Mouse (Mus musculus): Measurements from ENCODE around the gene Icam2. TPM values are rescaled to one million over a fixed set of nuclear protein-coding genes. Genes with fewer than 3 reads are reported as not detected.
"Not testable (repeated sequence)": the region's sequence is repeated elsewhere in the genome, so short reads cannot be mapped to it uniquely, and the experiment has no call there.

Gene Icam2
- polyA plus RNA-seq, 1 experiment from 2014 or later: 28.7 TPM

- no peak overlapping the region for H3K4me2 ChIP-seq (replicated peaks)
- ATAC-seq (ENCODE audit: low FRiP score, low read depth): no peak
- 15% methylated on average over 11 of the region's 11 CpGs for WGBS
These were observed 23.2 kb downstream of the Icam2 start for GRCm38 (mm10) chr11:106364712-106365111.

DNA sequence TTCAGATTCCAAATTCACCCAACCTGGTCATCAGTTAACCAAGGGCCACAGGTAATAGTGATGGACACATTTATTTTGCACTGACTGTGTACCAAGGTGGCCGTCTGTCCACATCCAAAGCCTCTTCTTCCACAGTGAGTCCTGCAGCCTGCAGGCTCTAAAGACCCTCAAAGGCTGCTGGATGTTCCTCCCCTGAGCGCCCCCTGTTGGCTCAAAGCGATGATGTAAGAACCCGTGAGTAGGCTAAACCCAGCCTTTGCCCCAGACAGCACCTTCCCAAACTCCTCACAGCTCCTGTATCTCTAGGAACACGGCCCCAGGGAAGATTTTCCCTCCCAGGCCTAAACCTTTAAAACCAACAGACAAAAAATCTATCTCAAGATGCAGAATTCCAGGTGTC lies 28.5 kb downstream of the Icam2 start:
- no peak overlapping the region for H3K9ac ChIP-seq
- no peak overlapping the region for H3K4me3 ChIP-seq
- no peak overlapping the region for H3K4me2 ChIP-seq (replicated peaks)
- H3K36me3 ChIP-seq: no peaks in the 10 kb centered on the region
- no peaks in the 10 kb centered on the region for H3K4me1 ChIP-seq
- no peaks in the 10 kb centered on the region for H3K27me3 ChIP-seq
- no peak overlapping the region for H3K27ac ChIP-seq
- 16% methylated on average over 5 of the region's 5 CpGs for WGBS
- H3K9me3 ChIP-seq: no peaks in the 10 kb centered on the region
- ATAC-seq (ENCODE audit: low FRiP score, low read depth): no peak

More at GRCm38 (mm10) chr11:106364712-106365111, 23.2 kb downstream of the Icam2 start:
- Histone ChIP-seq H3K4me1 (peaks cover 8% of the 10 kb centered on the region; the same call in 1 of the 2 replicates), H3K9ac (no peak overlapping the region), H3K27me3 (no peaks in the 10 kb centered on the region; the same call in 1 of the 2 replicates), H3K9me3 (0 out of 2 replicates have a peak, but pooled peaks cover 3% of the 10 kb centered on the region), H3K4me3 (no peak overlapping the region), H3K36me3 (no peaks in the 10 kb centered on the region), H3K27ac (no peak overlapping the region)

GRCm38 (mm10) chr11:106355382-106356128 lies 32.3 kb downstream of the Icam2 start:
- no peak overlapping the region for H3K4me2 ChIP-seq (replicated peaks)
- no peak overlapping the region for H3K9ac ChIP-seq
- no peaks in the 10 kb centered on the region for H3K27me3 ChIP-seq
- ATAC-seq (ENCODE audit: low FRiP score, low read depth): no peak
- H3K9me3 ChIP-seq: no peaks in the 10 kb centered on the region
- H3K36me3 ChIP-seq: no peaks in the 10 kb centered on the region
- H3K4me1 ChIP-seq: peaks cover 6% of the 10 kb centered on the region; the same call in 1 of the 2 replicates
- no peak overlapping the region for H3K4me3 ChIP-seq
- 63% methylated on average over 19 of the region's 19 CpGs for WGBS
- H3K27ac ChIP-seq: no peak overlapping the region

- Histone ChIP-seq H3K27ac (no peak overlapping the region), H3K36me3 (no peaks in the 10 kb centered on the region), H3K9me3 (no peaks in the 10 kb centered on the region), H3K4me1 (peaks cover 6% of the 10 kb centered on the region; the same call in 1 of the 2 replicates), H3K4me2 (replicated peaks) (no peak overlapping the region), H3K9ac (no peak overlapping the region), H3K4me3 (no peak overlapping the region), H3K27me3 (no peaks in the 10 kb centered on the region)
- WGBS: 67% methylated on average over 1 of the region's 1 CpGs
- no peak for ATAC-seq (ENCODE audit: low FRiP score, low read depth)
These were observed 33.7 kb downstream of the Icam2 start for GRCm38 (mm10) chr11:106354181-106354580.

DNA sequence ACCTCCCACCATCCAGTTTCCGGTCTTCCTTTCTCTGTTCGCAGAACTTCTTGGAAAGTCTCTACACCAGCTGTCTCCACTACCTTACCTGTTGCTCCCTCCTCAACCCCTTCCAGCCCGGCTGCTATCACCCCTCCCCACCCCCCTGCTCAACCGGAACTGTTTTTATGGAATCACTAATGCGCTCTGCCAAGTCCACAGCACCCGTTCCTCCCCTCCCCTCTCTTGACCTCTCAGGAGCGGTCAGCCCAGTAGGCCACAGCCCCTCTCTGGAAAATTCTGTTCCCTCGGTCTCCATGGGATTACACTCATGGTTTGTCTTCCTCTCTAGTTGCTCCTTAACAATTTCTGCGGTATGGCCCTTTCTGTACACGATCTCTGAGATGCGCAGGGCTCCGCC lies 34.7 kb downstream of the Icam2 start, which contains the start of gene Scn4a:
Gene Scn4a, minus strand, starts transcription at position 101 of the 400 bp plus-strand sequence.
- Histone ChIP-seq H3K4me3 (no peak within 1 kb of the TSS), H3K27me3 (no peaks in the 10 kb centered on the region), H3K27ac (no peak within 1 kb of the TSS), H3K4me1 (peaks cover 6% of the 10 kb centered on the region; the same call in 1 of the 2 replicates), H3K9ac (no peak within 1 kb of the TSS), H3K4me2 (replicated peaks) (no peak within 1 kb of the TSS), H3K36me3 (no peaks in the 10 kb centered on the region), H3K9me3 (no peaks in the 10 kb centered on the region)
- 86% methylated on average over 12 of the region's 12 CpGs for WGBS
- ATAC-seq (ENCODE audit: low FRiP score, low read depth): no peak

DNA sequence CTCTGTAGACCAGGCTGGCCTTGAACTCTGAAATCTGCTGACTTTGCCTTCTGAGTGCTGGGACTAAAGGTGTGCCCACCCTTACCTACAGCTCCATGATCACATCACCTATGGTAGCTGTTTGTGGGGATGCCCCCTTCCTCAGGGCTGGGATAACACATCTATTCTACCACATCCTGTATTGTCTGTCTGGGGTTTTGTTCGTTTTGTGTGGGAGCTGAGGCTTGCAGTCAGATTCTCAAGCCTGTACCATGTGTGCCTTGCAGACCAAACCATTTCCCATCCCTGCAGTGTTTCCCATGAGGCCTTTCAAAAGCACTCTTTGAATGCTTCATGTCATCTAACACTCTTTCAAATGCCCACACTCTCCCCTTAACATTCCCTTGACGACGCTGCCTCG lies 35.9 kb downstream of the Icam2 start:
- H3K4me1 ChIP-seq: peaks cover 6% of the 10 kb centered on the region; the same call in 1 of the 2 replicates
- H3K27ac ChIP-seq: no peak overlapping the region
- no peaks in the 10 kb centered on the region for H3K9me3 ChIP-seq
- no peak overlapping the region for H3K4me3 ChIP-seq
- no peaks in the 10 kb centered on the region for H3K36me3 ChIP-seq
- no peaks in the 10 kb centered on the region for H3K27me3 ChIP-seq
- no peak overlapping the region for H3K4me2 ChIP-seq (replicated peaks)
- 64% methylated on average over 4 of the region's 4 CpGs for WGBS
- no peak overlapping the region for H3K9ac ChIP-seq
- no peak for ATAC-seq (ENCODE audit: low FRiP score, low read depth)

- Histone ChIP-seq H3K9ac (no peak overlapping the region), H3K9me3 (no peaks in the 10 kb centered on the region), H3K4me1 (peaks cover 6% of the 10 kb centered on the region; the same call in 1 of the 2 replicates), H3K4me2 (replicated peaks) (no peak overlapping the region), H3K27ac (no peak overlapping the region), H3K27me3 (no peaks in the 10 kb centered on the region), H3K36me3 (no peaks in the 10 kb centered on the region), H3K4me3 (no peak overlapping the region)
- WGBS: 63% methylated on average over 3 of the region's 3 CpGs
- ATAC-seq (ENCODE audit: low FRiP score, low read depth): no peak
These were observed 36.6 kb downstream of the Icam2 start for GRCm38 (mm10) chr11:106351253-106351652.

- H3K9me3 ChIP-seq: no peaks in the 10 kb centered on the region
- peaks cover 6% of the 10 kb centered on the region; the same call in 1 of the 2 replicates for H3K4me1 ChIP-seq
- no peaks in the 10 kb centered on the region for H3K27me3 ChIP-seq
- H3K36me3 ChIP-seq: no peaks in the 10 kb centered on the region
- H3K4me3 ChIP-seq: no peak overlapping the region
- 43% methylated on average over 5 of the region's 5 CpGs for WGBS
- no peak overlapping the region for H3K4me2 ChIP-seq (replicated peaks)
- H3K27ac ChIP-seq: no peak overlapping the region
- ATAC-seq (ENCODE audit: low FRiP score, low read depth): no peak
- no peak overlapping the region for H3K9ac ChIP-seq
These were observed 37.0 kb downstream of the Icam2 start for GRCm38 (mm10) chr11:106350853-106351252.

DNA sequence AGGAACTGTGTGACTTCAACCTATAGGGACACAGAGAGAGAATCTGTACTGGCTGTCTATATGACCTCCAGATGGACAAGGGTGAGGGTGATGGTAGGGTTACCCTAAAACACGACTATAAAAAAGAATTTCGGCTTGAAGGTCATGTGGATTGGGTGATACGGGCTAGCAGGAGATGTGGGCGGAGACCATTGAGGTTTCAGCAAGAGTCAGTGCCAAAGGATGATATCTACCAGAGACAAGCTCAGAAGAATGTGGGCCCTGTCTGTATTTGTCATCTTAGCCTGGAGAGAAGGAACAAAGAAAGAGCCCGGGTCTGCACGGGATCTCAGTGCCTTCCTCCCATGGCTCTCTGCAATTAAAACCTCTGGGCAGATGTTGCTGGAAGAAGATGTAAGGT lies 38.1 kb downstream of the Icam2 start:
- H3K9ac ChIP-seq: no peak overlapping the region
- no peaks in the 10 kb centered on the region for H3K9me3 ChIP-seq
- H3K4me2 ChIP-seq (replicated peaks): no peak overlapping the region
- 84% methylated on average over 6 of the region's 6 CpGs for WGBS
- no peak overlapping the region for H3K4me3 ChIP-seq
- no peaks in the 10 kb centered on the region for H3K27me3 ChIP-seq
- H3K4me1 ChIP-seq: peaks cover 9% of the 10 kb centered on the region; the same call in 1 of the 2 replicates
- H3K36me3 ChIP-seq: no peaks in the 10 kb centered on the region
- ATAC-seq (ENCODE audit: low FRiP score, low read depth): no peak
- H3K27ac ChIP-seq: no peak overlapping the region

DNA sequence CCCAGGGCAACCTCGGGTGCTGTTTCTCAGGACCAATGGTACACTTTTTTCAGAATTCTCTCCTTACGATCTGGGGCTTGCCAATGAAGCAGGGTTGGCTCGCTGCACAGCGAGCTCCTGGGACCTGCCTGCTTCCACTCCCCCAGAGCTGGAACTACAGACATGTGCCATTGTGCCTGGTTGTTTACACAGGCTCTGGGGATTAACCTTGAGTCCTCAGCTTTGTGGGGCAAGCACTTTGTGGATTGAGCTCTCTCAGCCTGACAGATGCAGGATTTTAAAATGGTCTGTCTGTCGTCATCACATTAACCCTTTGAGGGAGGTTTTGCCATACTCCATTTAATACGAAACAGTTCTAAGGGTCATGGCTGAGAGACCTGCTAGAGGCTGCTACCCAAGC lies 43.0 kb downstream of the Icam2 start:
- no peaks in the 10 kb centered on the region for H3K36me3 ChIP-seq
- H3K4me3 ChIP-seq: no peak overlapping the region
- H3K27me3 ChIP-seq: no peaks in the 10 kb centered on the region
- no peaks in the 10 kb centered on the region for H3K9me3 ChIP-seq
- ATAC-seq (ENCODE audit: low FRiP score, low read depth): no peak
- WGBS: 53% methylated on average over 6 of the region's 6 CpGs
- no peak overlapping the region for H3K27ac ChIP-seq
- no peak overlapping the region for H3K4me2 ChIP-seq (replicated peaks)
- H3K9ac ChIP-seq: no peak overlapping the region
- peaks cover 10% of the 10 kb centered on the region; the same call in 1 of the 2 replicates for H3K4me1 ChIP-seq

DNA sequence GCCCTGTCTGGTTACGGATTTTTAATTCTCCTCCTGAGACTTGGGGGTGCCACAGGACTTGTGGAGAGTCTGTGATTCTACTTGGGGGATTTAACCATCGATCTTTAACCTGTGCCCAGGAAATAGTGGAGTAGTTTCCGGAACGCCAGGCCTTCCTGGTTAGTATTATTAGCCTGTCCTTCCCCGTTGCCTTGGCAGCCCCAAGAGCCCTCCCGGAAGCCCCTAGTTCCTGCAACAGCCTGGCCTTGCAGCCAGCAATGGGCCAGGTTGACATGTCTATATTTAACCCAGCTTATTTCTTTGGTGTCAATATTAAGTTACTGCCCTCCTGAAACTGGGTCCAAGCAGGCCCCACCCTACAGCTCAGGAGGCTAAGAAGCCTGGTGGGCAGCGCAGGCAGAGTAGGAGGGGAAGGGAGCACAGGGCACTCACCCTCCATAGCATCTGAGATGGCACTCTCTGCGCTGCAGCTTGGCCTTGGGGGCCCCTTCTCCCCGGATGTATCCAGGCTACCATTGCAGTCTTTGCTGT lies 46.8 kb downstream of the Icam2 start:
- Histone ChIP-seq H3K4me1 (peaks cover 10% of the 10 kb centered on the region; the same call in 1 of the 2 replicates), H3K27ac (no peak overlapping the region), H3K4me2 (replicated peaks) (no peak overlapping the region), H3K27me3 (no peaks in the 10 kb centered on the region), H3K9ac (no peak overlapping the region), H3K36me3 (no peaks in the 10 kb centered on the region), H3K4me3 (no peak overlapping the region), H3K9me3 (no peaks in the 10 kb centered on the region)
- WGBS: 77% methylated on average over 9 of the region's 9 CpGs
- no peak for ATAC-seq (ENCODE audit: low FRiP score, low read depth)

DNA sequence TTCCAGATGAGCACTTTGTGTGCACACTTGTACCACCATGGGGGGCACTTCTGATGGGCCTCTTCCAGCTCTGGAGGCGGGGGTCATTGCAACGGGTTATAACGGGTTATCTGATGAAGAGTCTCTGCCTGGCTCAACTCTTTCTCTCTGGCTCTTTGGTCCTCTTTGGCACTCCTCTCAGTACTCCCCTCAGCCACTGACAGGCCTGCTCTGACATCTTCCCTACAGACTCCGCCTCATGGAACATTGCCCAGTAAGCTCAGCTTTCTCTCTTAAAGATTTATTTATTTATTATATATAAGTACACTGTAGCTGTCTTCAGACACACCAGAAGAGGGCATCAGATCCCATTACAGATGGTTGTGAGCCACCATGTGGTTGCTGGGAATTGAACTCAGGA lies 48.6 kb downstream of the Icam2 start:
- H3K4me3 ChIP-seq; H3K4me1 ChIP-seq; H3K4me2 ChIP-seq (replicated peaks); H3K27ac ChIP-seq; H3K36me3 ChIP-seq; H3K9me3 ChIP-seq; ATAC-seq (ENCODE audit: low FRiP score, low read depth); H3K27me3 ChIP-seq; H3K9ac ChIP-seq: not testable (repeated sequence)
- 85% methylated on average over 4 of the region's 4 CpGs for WGBS

All from limb, embryonic 13.5 days (tissue).